Mouse (Mus musculus) liver, embryonic 14.5 days (tissue): ENCODE results near the gene Hsd17b2. TPM values are rescaled to one million over a fixed set of nuclear protein-coding genes. Genes with fewer than 3 reads are reported as not detected.

Experiments used
- ATAC-seq: fragments of 200-750 bp; cut with Nextera tagmentation; 2 replicates; pipeline ENCODE4 v1.8.0; 2017; ENCODE audit warnings: moderate number of reproducible peaks, mild to moderate bottlenecking, moderate library complexity; ENCODE audit not compliant: insufficient read depth
- DNase-seq, 3 experiments: peaks; one replicate each; pipeline ENCODE4 v3.0.0-alpha.2; 2012 to 2013; ENCODE audit warnings: low read depth in 3 of 3, low spot score in 3 of 3
- H3K27ac ChIP-seq: fragments of 300-500 bp; sonication (generic); 2 replicates; pipeline ENCODE4 v1.5.1; 2014; ENCODE audit warnings: moderate library complexity, mild to moderate bottlenecking, control low read depth, inconsistent platforms
- H3K27me3 ChIP-seq: fragments of 300-500 bp; sonication (generic); 2 replicates; pipeline ENCODE4 v1.6.1; 2014; ENCODE audit warnings: mild to moderate bottlenecking, low read length, moderate library complexity; ENCODE audit not compliant: control insufficient read depth, insufficient read depth
- H3K36me3 ChIP-seq: fragments of 300-500 bp; sonication (generic); replicated peaks from 2 replicates; pipeline ENCODE4 v1.6.1; 2014; ENCODE audit warnings: low read depth; ENCODE audit not compliant: control insufficient read depth, insufficient read depth
- H3K4me1 ChIP-seq, 2 experiments: fragments of 200-500 bp in 1 of 2; fragments of 300-500 bp in 1 of 2; sonication (generic) in 1 of 2; replicated peaks; 2 replicates each; pipeline ENCODE4 v1.6.1; 2012 to 2014; ENCODE audit warnings: antibody characterized with exemption in 1 of 2, inconsistent platforms in 1 of 2, low read length in 1 of 2; ENCODE audit not compliant: control insufficient read depth in 2 of 2, insufficient read depth in 2 of 2
- H3K4me2 ChIP-seq: fragments of 300-500 bp; sonication (generic); 2 replicates; pipeline ENCODE4 v1.6.1; 2014; ENCODE audit warnings: low read depth, mild to moderate bottlenecking, control low read depth, moderate library complexity
- H3K4me3 ChIP-seq, 2 experiments: fragments of 200-500 bp in 1 of 2; fragments of 300-500 bp in 1 of 2; sonication (generic) in 1 of 2; 2 replicates each; pipeline ENCODE4 v1.5.1; 2012 to 2014; ENCODE audit warnings: low read depth in 2 of 2, low read length in 2 of 2, mild to moderate bottlenecking in 2 of 2, control low read depth in 1 of 2, inconsistent platforms in 1 of 2, moderate library complexity in 1 of 2; ENCODE audit not compliant: insufficient read depth in 1 of 2
- H3K9ac ChIP-seq: fragments of 300-500 bp; sonication (generic); replicated peaks from 2 replicates; pipeline ENCODE4 v1.6.1; 2014; ENCODE audit warnings: mild to moderate bottlenecking, control low read depth, moderate library complexity
- H3K9me3 ChIP-seq: fragments of 300-500 bp; sonication (generic); 2 replicates; pipeline ENCODE4 v1.6.1; 2016; ENCODE audit warnings: low read length, mixed read lengths; ENCODE audit not compliant: control insufficient read depth
- CTCF ChIP-seq: IDR thresholded peaks from 2 replicates; pipeline ENCODE4 v1.5.1; 2016; ENCODE audit warnings: antibody characterized with exemption, low read depth, control low read depth
- EP300 ChIP-seq: IDR thresholded peaks from 2 replicates; pipeline ENCODE4 v1.6.1; 2016; ENCODE audit warnings: antibody characterized with exemption, low read depth
- WGBS: fragments of 180-500 bp; shearing (Covaris S2); extraction: QIAGEN DNeasy Blood & Tissue Kit; methylation state at CpG from one replicate; pipeline ENCODE4 v1.1.7; 2014; ENCODE audit not compliant: insufficient replicate concordance; 5-methylcytosine and 5-hydroxymethylcytosine counted together
- polyA plus RNA-seq, 2 experiments: library from polyadenylated mRNA; depleted of rRNA in 1 of 2; stranded (reverse) in 1 of 2; unstranded in 1 of 2; fragments of >200 nt; fragmentation: Nextera tagmentation in 1 of 2; extraction: Ambion mirVana in 1 of 2; gene quantifications; 2 replicates each; pipeline versions ENCODE4 v1.2.1 to v1.2.3; 2012 to 2014

The Hsd17b2 gene
- polyA plus RNA-seq, 2 experiments: 32.7 to 65.1 TPM

- ATAC-seq (0 out of 2 replicates have a peak, but pooled peaks have one; percentile 31), DNase-seq (no peak)
- H3K9ac ChIP-seq: no peak overlapping the region
- TF ChIP-seq EP300 (no peak), CTCF (no peak)
- H3K9me3 ChIP-seq: no peaks in the 10 kb centered on the region
- no peak overlapping the region for H3K27ac ChIP-seq
- no peak overlapping the region for H3K4me3 ChIP-seq
- 60% methylated on average over 4 of the region's 4 CpGs for WGBS
- H3K4me2 ChIP-seq: no peak overlapping the region
- H3K36me3 ChIP-seq: no peaks in the 10 kb centered on the region
- H3K4me1 ChIP-seq: peaks cover 0 to 7% of the 10 kb centered on the region in 2 experiments; a peak in 2 of 4 replicates
- no peaks in the 10 kb centered on the region for H3K27me3 ChIP-seq
Measured at GRCm38 (mm10) chr8:117692131-117692530, 9.6 kb upstream of the Hsd17b2 start.

- 47% methylated on average over 1 of the region's 1 CpGs for WGBS
- H3K9ac ChIP-seq: no peak overlapping the region
- no peak for ATAC-seq
Measured at GRCm38 (mm10) chr8:117695636-117696035, 6.1 kb upstream of the Hsd17b2 start.

GRCm38 (mm10) chr8:117697248-117697647 is 4.5 kb upstream of the Hsd17b2 start:
- 23% methylated on average over 5 of the region's 5 CpGs for WGBS
- no peak overlapping the region for H3K4me2 ChIP-seq
- TF ChIP-seq EP300 (no peak), CTCF (peak; percentile 67)
- no peak overlapping the region for H3K27ac ChIP-seq
- DNase-seq: no peak
- no peak overlapping the region for H3K4me3 ChIP-seq
- H3K4me1 ChIP-seq: peaks cover 0 to 5% of the 10 kb centered on the region in 2 experiments; a peak in 1 of 4 replicates
- no peak for ATAC-seq
- H3K36me3 ChIP-seq: no peaks in the 10 kb centered on the region
- H3K27me3 ChIP-seq: no peaks in the 10 kb centered on the region
- no peak overlapping the region for H3K9ac ChIP-seq
- no peaks in the 10 kb centered on the region for H3K9me3 ChIP-seq

More at GRCm38 (mm10) chr8:117695636-117696035, 6.1 kb upstream of the Hsd17b2 start:
- no peak for DNase-seq
- H3K4me3 ChIP-seq: no peak overlapping the region
- no peaks in the 10 kb centered on the region for H3K36me3 ChIP-seq
- TF ChIP-seq EP300: no peak
- TF ChIP-seq CTCF: no peak
- no peak overlapping the region for H3K27ac ChIP-seq
- H3K27me3 ChIP-seq: no peaks in the 10 kb centered on the region
- peaks cover 0 to 7% of the 10 kb centered on the region in 2 experiments; a peak in 2 of 4 replicates for H3K4me1 ChIP-seq
- no peaks in the 10 kb centered on the region for H3K9me3 ChIP-seq
- H3K4me2 ChIP-seq: no peak overlapping the region

- Histone ChIP-seq H3K27me3 (no peaks in the 10 kb centered on the region), H3K4me1 (peaks cover 0 to 3% of the 10 kb centered on the region in 2 experiments; a peak in 1 of 4 replicates), H3K4me2 (peak overlapping the region; percentile 43), H3K36me3 (no peaks in the 10 kb centered on the region), H3K9ac (no peak overlapping the region), H3K4me3 (peak overlapping the region in 1 of 2 experiments; percentile 15; a peak in 1 of 4 replicates), H3K9me3 (no peaks in the 10 kb centered on the region), H3K27ac (no peak overlapping the region)
- no peak for DNase-seq
- peak; percentile 34; the same call in 1 of the 2 replicates for ATAC-seq
- WGBS: 42% methylated on average over 8 of the region's 8 CpGs
- no peak for TF ChIP-seq CTCF
- no peak for TF ChIP-seq EP300
Measured at GRCm38 (mm10) chr8:117700699-117701098, 1.0 kb upstream of the Hsd17b2 start.

- DNase-seq (no peak), ATAC-seq (peak; percentile 15; the same call in 1 of the 2 replicates)
- Histone ChIP-seq H3K36me3 (no peaks in the 10 kb centered on the region), H3K27ac (no peak overlapping the region), H3K9ac (no peak overlapping the region), H3K9me3 (no peaks in the 10 kb centered on the region), H3K4me3 (no peak overlapping the region; a peak in 1 of 4 replicates), H3K4me1 (peaks cover 0 to 3% of the 10 kb centered on the region in 2 experiments; a peak in 1 of 4 replicates), H3K4me2 (peak overlapping the region; percentile 43), H3K27me3 (no peaks in the 10 kb centered on the region)
- 68% methylated on average over 8 of the region's 8 CpGs for WGBS
- TF ChIP-seq CTCF: no peak
- TF ChIP-seq EP300: no peak
Measured at GRCm38 (mm10) chr8:117701246-117701645, 458 bp upstream of the Hsd17b2 start.
